Mouse (Mus musculus): ENCODE data around the gene Olfr339.

DNA sequence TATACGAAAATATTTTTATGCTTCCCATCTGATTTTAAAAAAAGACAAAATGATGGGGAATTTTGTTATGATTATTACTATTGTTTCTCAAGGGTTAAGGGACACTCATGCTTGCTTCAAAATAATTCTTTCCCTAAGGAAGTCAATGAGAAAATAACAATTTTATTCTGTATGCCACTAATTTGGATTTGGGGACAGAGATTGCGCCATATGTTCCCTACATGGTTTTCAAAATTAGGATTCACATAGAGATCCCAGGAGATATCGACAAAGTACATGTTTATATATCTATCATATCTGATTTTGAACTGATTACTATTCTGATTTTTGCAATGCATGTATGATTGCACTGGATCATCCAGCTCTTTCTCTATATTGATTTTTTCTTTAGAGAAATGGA lies at the start of gene Olfr339:
- TF ChIP-seq CTCF (IDR thresholded peaks at IDR 0.05; ENCODE audit: low read depth) = no peak
- no peak for TF ChIP-seq EP300 (IDR thresholded peaks at IDR 0.05; ENCODE audit: low read depth)
